Mouse (Mus musculus): Measurements from ENCODE around the gene Pde4a.

GRCm38 (mm10) chr9:21181421-21182220, 16.1 kb downstream of the Pde4a start:
- TF ChIP-seq CTCF (IDR thresholded peaks at IDR 0.05; ENCODE audit: low read depth): no peak
- TF ChIP-seq EP300 (optimal IDR thresholded peaks at IDR 0.05): no peak
